Mouse (Mus musculus): ENCODE data around the gene Ccdc73.
"Not testable (repeated sequence)": the region's sequence is repeated elsewhere in the genome, so short reads cannot be mapped to it uniquely, and the experiment has no call there.

Gene Ccdc73

GRCm38 (mm10) chr2:104886109-104886508 lies 18.5 kb downstream of the Ccdc73 start:
- no peak for DNase-seq

GRCm38 (mm10) chr2:104887331-104887730 lies 19.7 kb downstream of the Ccdc73 start:
- DNase-seq, result not testable (repeated sequence)

- peak; percentile 81 to 82 for DNase-seq
These were observed 20.4 kb downstream of the Ccdc73 start for GRCm38 (mm10) chr2:104887882-104888566.

GRCm38 (mm10) chr2:104899975-104900374 lies 32.4 kb downstream of the Ccdc73 start:
- DNase-seq, result no peak

GRCm38 (mm10) chr2:104915709-104916108 lies 48.1 kb downstream of the Ccdc73 start:
- peak; percentile 17 to 21 for DNase-seq

GRCm38 (mm10) chr2:104964492-104964891 lies 96.9 kb downstream of the Ccdc73 start:
- DNase-seq, result no peak

- DNase-seq, result no peak
These were observed 114.1 kb downstream of the Ccdc73 start for GRCm38 (mm10) chr2:104981712-104982111.

GRCm38 (mm10) chr2:104985796-104986195 lies 118.2 kb downstream of the Ccdc73 start:
- peak in 1 of 2 experiments; percentile 6 for DNase-seq

GRCm38 (mm10) chr2:104988974-104989373 lies 121.4 kb downstream of the Ccdc73 start:
- no peak for DNase-seq

GRCm38 (mm10) chr2:104994436-104994835 lies 126.8 kb downstream of the Ccdc73 start:
- no peak for DNase-seq

- no peak for DNase-seq
These were observed 128.6 kb downstream of the Ccdc73 start for GRCm38 (mm10) chr2:104996201-104996600.

- no peak for DNase-seq
These were observed 139.6 kb downstream of the Ccdc73 start for GRCm38 (mm10) chr2:105007236-105007635.

GRCm38 (mm10) chr2:105016192-105016966 lies 148.8 kb downstream of the Ccdc73 start:
- DNase-seq, result peak; percentile 4

- peak; percentile 98 for DNase-seq
These were observed 149.3 kb downstream of the Ccdc73 start, which contains the start of gene Eif3m for GRCm38 (mm10) chr2:105016967-105017287. Gene Eif3m, minus strand, starts transcription at chr2:105017080.

- DNase-seq, result no peak
These were observed 150.2 kb downstream of the Ccdc73 start for GRCm38 (mm10) chr2:105017802-105018201.

GRCm38 (mm10) chr2:105019457-105019856 lies 151.9 kb downstream of the Ccdc73 start:
- DNase-seq, result no peak

- DNase-seq, result no peak
These were observed 153.7 kb downstream of the Ccdc73 start for GRCm38 (mm10) chr2:105021256-105021655.

GRCm38 (mm10) chr2:105021836-105022235 lies 154.2 kb downstream of the Ccdc73 start:
- DNase-seq, result no peak

- DNase-seq, result no peak
These were observed 155.5 kb downstream of the Ccdc73 start for GRCm38 (mm10) chr2:105023031-105023615.

- DNase-seq, result no peak
These were observed 156.2 kb downstream of the Ccdc73 start for GRCm38 (mm10) chr2:105023815-105024214.

GRCm38 (mm10) chr2:105025610-105026009 lies 158.0 kb downstream of the Ccdc73 start:
- not testable (repeated sequence) for DNase-seq

- no peak for DNase-seq
These were observed 159.5 kb downstream of the Ccdc73 start for GRCm38 (mm10) chr2:105026950-105027695.

GRCm38 (mm10) chr2:105028806-105029205 lies 161.2 kb downstream of the Ccdc73 start:
- no peak for DNase-seq

Data from B cell, adult 2 months (primary cell).